17 mouse cellular contexts compared by ENCODE assay signal in the genomic region with DNA sequence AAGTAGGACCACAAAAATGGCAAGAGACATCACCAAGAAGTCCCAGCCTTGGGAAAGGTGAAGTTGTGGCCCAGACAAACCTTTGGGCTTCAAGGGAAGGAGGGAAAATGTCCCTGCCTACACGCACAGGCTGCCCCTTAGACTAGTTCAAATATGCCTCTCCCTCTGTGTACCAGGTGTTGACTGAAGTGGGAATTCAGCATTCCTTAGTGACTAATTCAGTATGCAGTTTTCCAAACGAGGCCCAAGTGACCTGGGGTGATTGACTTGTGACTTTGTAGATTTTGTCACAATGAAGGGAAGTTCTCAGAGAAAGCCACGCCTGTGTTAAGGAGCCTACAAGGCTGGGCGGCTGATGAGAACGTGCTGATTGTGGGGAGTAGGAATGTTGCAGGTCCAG. TPM values are rescaled to one million over a fixed set of nuclear protein-coding genes. Genes with fewer than 3 reads are reported as not detected.
"Had no signal": no experiment of that assay in that cellular context is flagged by ENCODE, and none has a peak within 500 bp of the region (broad histone marks: within the 10 kb centered on the region; RNA-seq: fewer than 3 reads in every experiment).

No protein-coding gene starts in this region.

- H3K27me3 ChIP-seq: midbrain, embryonic 15.5 days; neural tube, embryonic 13.5 days had no signal

- DNase-seq: kidney, adult 8-10 months; kidney, postnatal 36 days; retina, postnatal 1 day; right cerebral cortex, postnatal 4 days; spleen, adult 18-20 months; thymus, postnatal 14 days had no signal

- H3K4me3 ChIP-seq: limb, embryonic 10.5 days; liver, embryonic 15.5 days; megakaryocyte, embryonic 14.5 days; midbrain, embryonic 15.5 days; neural tube, embryonic 13.5 days had no signal

- H3K4me1 ChIP-seq: liver, embryonic 15.5 days had no signal

- H3K27ac ChIP-seq: limb, embryonic 10.5 days; liver, embryonic 15.5 days; macrophage; midbrain, embryonic 15.5 days; neural tube, embryonic 13.5 days had no signal

- H3K9ac ChIP-seq: liver, embryonic 15.5 days; midbrain, embryonic 15.5 days; neural tube, embryonic 13.5 days had no signal

- H3K36me3 ChIP-seq: limb, embryonic 10.5 days; liver, embryonic 15.5 days; midbrain, embryonic 15.5 days; neural tube, embryonic 13.5 days had no signal

- H3K9me3 ChIP-seq: limb, embryonic 10.5 days; liver, embryonic 15.5 days; megakaryocyte, embryonic 14.5 days; midbrain, embryonic 15.5 days; neural tube, embryonic 13.5 days had no signal

- ATAC-seq: hindbrain, embryonic 16.5 days; inflammation-experienced regulatory T-cells, adult 6 months; intestine, postnatal 0 days; midbrain, embryonic 15.5 days had no signal

- H3K4me2 ChIP-seq: liver, embryonic 11.5 days; liver, embryonic 15.5 days; midbrain, embryonic 11.5 days; midbrain, embryonic 15.5 days; neural tube, embryonic 13.5 days had no signal

RNA-seq across cellular contexts. Expression of gene Myzap, which starts 49.9 kb away (rescaled TPM):
- polyA plus RNA-seq: macrophage had no signal
